In genomic region chr14:79451681-79452590, GRCm38 (mm10) we compare ENCODE assay signal across 8 mouse cellular contexts. TPM values are rescaled to one million over a fixed set of nuclear protein-coding genes. Genes with fewer than 3 reads are reported as not detected.
DNase-seq lines count a peak whose midpoint lies in the region; ATAC-seq and TF ChIP-seq lines count a peak whose summit lies in the region.
"Not testable (repeated sequence)": the region's sequence is repeated elsewhere in the genome, so short reads cannot be mapped to it uniquely, and the experiment has no call there.

Gene Kbtbd6 (plus strand): TSS chr14:79451835.

- DNase-seq in MEL (ENCODE audit: low read depth, low spot score): not testable (repeated sequence)
- DNase-seq in cerebellum, adult 8-10 months: peak; percentile 63
- DNase-seq in forebrain, postnatal 0 days: peak; percentile 92
- DNase-seq in heart, postnatal 36 days: peak; percentile 74 to 75
- peak; percentile 64 to 86 for DNase-seq in layer of hippocampus, adult 18-20 months (ENCODE audit: low spot score in 2 of 2)
- peak; percentile 78 to 85 for DNase-seq in lung, adult 18-20 months

- H3K9me3 ChIP-seq in MEL (replicated peaks; ENCODE audit: insufficient read depth, low read length); forebrain, postnatal 0 days (ENCODE audit: low read length); neural tube, embryonic 14.5 days (ENCODE audit: control insufficient read depth, low read length): not testable (repeated sequence)

- not testable (repeated sequence) for H3K4me1 ChIP-seq in MEL (ENCODE audit: control insufficient read depth in 1 of 2, insufficient read depth in 2 of 2, low read length in 2 of 2); forebrain, postnatal 0 days (ENCODE audit: insufficient read depth); neural tube, embryonic 14.5 days (ENCODE audit: control insufficient read depth, insufficient read depth, low read length); testis, adult 2 months (ENCODE audit: control insufficient read depth, insufficient read depth, low read length)

- not testable (repeated sequence) for H3K36me3 ChIP-seq in MEL (ENCODE audit: control insufficient read depth in 1 of 2, insufficient read depth in 2 of 2, low read length in 2 of 2); forebrain, postnatal 0 days (ENCODE audit: insufficient read depth); neural tube, embryonic 14.5 days (ENCODE audit: control insufficient read depth, insufficient read depth, low read length); testis, adult 2 months (ENCODE audit: control insufficient read depth, insufficient read depth, low read length)

- not testable (repeated sequence) for H3K9ac ChIP-seq in MEL (ENCODE audit: control insufficient read depth, low read depth, low read length, poor library complexity, severe bottlenecking)
- H3K9ac ChIP-seq in forebrain, postnatal 0 days: peak within 1 kb of the TSS; percentile 43; the same call in 1 of the 2 replicates
- H3K9ac ChIP-seq in neural tube, embryonic 14.5 days (replicated peaks; ENCODE audit: low read depth, low read length): 0 out of 2 replicates have a peak within 1 kb of the TSS, but pooled peaks have one; percentile 39

- not testable (repeated sequence) for TF ChIP-seq POLR2A in MEL (IDR thresholded peaks at IDR 0.05; ENCODE audit: control insufficient read depth in 1 of 2, insufficient read depth in 1 of 2, low read depth in 1 of 2, low read length in 2 of 2, poor library complexity in 1 of 2)
- peak; percentile 100 for TF ChIP-seq POLR2A in testis, adult 2 months (IDR thresholded peaks at IDR 0.05; ENCODE audit: control insufficient read depth, low read depth, low read length)

- not testable (repeated sequence) for TF ChIP-seq CTCF in MEL (IDR thresholded peaks at IDR 0.05 in 2 of 3, conservative IDR thresholded peaks at IDR 0.05 in 1 of 3; ENCODE audit: control insufficient read depth in 1 of 3, insufficient read depth in 1 of 3, low read depth in 2 of 3, low read length in 3 of 3, poor library complexity in 1 of 3, severe bottlenecking in 1 of 3); forebrain, postnatal 0 days (IDR thresholded peaks at IDR 0.05; ENCODE audit: low read depth); testis, adult 2 months (IDR thresholded peaks at IDR 0.05; ENCODE audit: control insufficient read depth, insufficient read depth, insufficient replicate concordance, low read depth, low read length)

- ATAC-seq in forebrain, postnatal 0 days: peak; percentile 97
- peak; percentile 89 for ATAC-seq in neural tube, embryonic 14.5 days (ENCODE audit: low read depth)

- H3K27ac ChIP-seq in MEL (ENCODE audit: control insufficient read depth, low read depth, low read length); forebrain, postnatal 0 days (ENCODE audit: low read depth, low read length); neural tube, embryonic 14.5 days (ENCODE audit: low read depth, low read length): not testable (repeated sequence)
- peak within 1 kb of the TSS; percentile 90 for H3K27ac ChIP-seq in testis, adult 2 months (ENCODE audit: control insufficient read depth, insufficient read depth, low read depth, low read length)

- 9% methylated on average over 34 of the region's 89 CpGs for WGBS in forebrain, postnatal 0 days
- WGBS in neural tube, embryonic 14.5 days: 13% methylated on average over 35 of the region's 89 CpGs

- not testable (repeated sequence) for H3K4me3 ChIP-seq in MEL (ENCODE audit: control insufficient read depth in 1 of 2, insufficient read depth in 1 of 2, low read depth in 2 of 2, low read length in 2 of 2)
- peak within 1 kb of the TSS; percentile 53 for H3K4me3 ChIP-seq in forebrain, postnatal 0 days (ENCODE audit: low read depth, low read length)
- peak within 1 kb of the TSS; percentile 49 for H3K4me3 ChIP-seq in neural tube, embryonic 14.5 days (ENCODE audit: low read depth, low read length)
- H3K4me3 ChIP-seq in testis, adult 2 months (ENCODE audit: control insufficient read depth, low read depth, low read length): peak within 1 kb of the TSS; percentile 89

- intact Hi-C loops in heart, postnatal 36 days (cut with DNase I): loop anchor here (2.0 kb wide), 1 partner anchor 25 kb away; the partner anchor contains the start of gene Kbtbd7

- not testable (repeated sequence) for TF ChIP-seq RAD21 in MEL (IDR thresholded peaks at IDR 0.05; ENCODE audit: low read depth, low read length)

- not testable (repeated sequence) for H3K27me3 ChIP-seq in MEL (ENCODE audit: control insufficient read depth in 1 of 2, insufficient read depth in 2 of 2, low read length in 2 of 2); forebrain, postnatal 0 days (ENCODE audit: insufficient read depth, low read length); neural tube, embryonic 14.5 days (ENCODE audit: control insufficient read depth, insufficient read depth, low read length); testis, adult 2 months (ENCODE audit: control insufficient read depth, insufficient read depth, low read length)

- H3K79me2 ChIP-seq in MEL (ENCODE audit: control insufficient read depth, insufficient read depth, low read length, poor library complexity): not testable (repeated sequence)

- peak within 1 kb of the TSS; percentile 64 for H3K4me2 ChIP-seq in forebrain, postnatal 0 days (ENCODE audit: low read depth)
- peak within 1 kb of the TSS; percentile 60 for H3K4me2 ChIP-seq in neural tube, embryonic 14.5 days (ENCODE audit: low read depth, low read length)

- TF ChIP-seq EP300 in MEL (IDR thresholded peaks at IDR 0.05; ENCODE audit: low read depth in 1 of 2, low read length in 2 of 2): not testable (repeated sequence)

TF ChIP-seq in MEL, 35 proteins besides CTCF, POLR2A, EP300 and RAD21:
- peak; percentile 45; the same call in 1 of the 2 replicates for TF ChIP-seq HCFC1 (IDR thresholded peaks at IDR 0.05; ENCODE audit: low read depth, low read length)

RNA-seq across cellular contexts. Expression of gene Kbtbd6, which starts in this region (rescaled TPM):
- 0.07 and 0.12 TPM in 2 replicates for total RNA-seq in MEL (2012; rRNA removed)
- polyA plus RNA-seq in MEL (2012; ENCODE audit: insufficient read depth in 1 of 2, insufficient read length in 2 of 2, low read depth in 1 of 2, low replicate concordance in 2 of 2, missing spikeins in 1 of 2): not detected
- total RNA-seq in forebrain, postnatal 0 days (2014; rRNA removed): 1.5 and 3.7 TPM in 2 replicates
- polyA plus RNA-seq in forebrain, postnatal 0 days (2015; fragmentation: Nextera tagmentation; extraction: Ambion mirVana): 1.0 and 1.2 TPM in 2 replicates
- total RNA-seq in heart, postnatal 36 days (2021): under 1 TPM; 0.16 to 0.17 TPM
- 1 to 10 TPM; 1.2 to 1.3 TPM for total RNA-seq in layer of hippocampus, adult 18-20 months (2021)
- 0.87 and 1.5 TPM in 2 replicates for polyA plus RNA-seq in neural tube, embryonic 14.5 days (2014; fragmentation: Nextera tagmentation; extraction: Ambion mirVana)
- 28.5 and 30.0 TPM in 2 replicates for polyA plus RNA-seq in testis, adult 2 months (2012; rRNA removed)

Comparison
In these comparisons a context has a peak if more than half of its experiments do, and no peak if none do; other contexts are left out.
1. RNA of gene Kbtbd6 (polyA plus RNA-seq): 28.5 to 30.0 TPM in testis, adult 2 months; 1.0 to 1.2 TPM in forebrain, postnatal 0 days, 0.87 to 1.5 TPM in neural tube, embryonic 14.5 days and not detected in MEL; every median in the first group is over 10 times any median in the second.
2. Peak in DNase-seq in heart, postnatal 36 days; RNA of the gene not detected or under 1 TPM.